Mouse (Mus musculus) forebrain, embryonic 16.5 days (tissue): ENCODE results near the gene BC005537. TPM values are rescaled to one million over a fixed set of nuclear protein-coding genes. Genes with fewer than 3 reads are reported as not detected.

Experiments used
- ATAC-seq: fragments of 200-750 bp; cut with Nextera tagmentation; 2 replicates; pipeline ENCODE4 v1.8.0; 2017; ENCODE audit warnings: mild to moderate bottlenecking, moderate library complexity
- H3K27ac ChIP-seq: fragments of 300-500 bp; sonication (generic); 2 replicates; pipeline ENCODE4 v1.5.1; 2014; ENCODE audit warnings: low read length, control low read depth
- H3K27me3 ChIP-seq: fragments of 300-500 bp; sonication (generic); replicated peaks from 2 replicates; pipeline ENCODE4 v1.6.1; 2014; ENCODE audit warnings: low read length; ENCODE audit not compliant: control insufficient read depth, insufficient read depth
- H3K36me3 ChIP-seq: fragments of 300-500 bp; sonication (generic); 2 replicates; pipeline ENCODE4 v1.6.1; 2014; ENCODE audit not compliant: control insufficient read depth, insufficient read depth
- H3K4me1 ChIP-seq: fragments of 300-500 bp; sonication (generic); replicated peaks from 2 replicates; pipeline ENCODE4 v1.6.1; 2014; ENCODE audit warnings: low read length; ENCODE audit not compliant: control insufficient read depth, insufficient read depth
- H3K4me2 ChIP-seq: fragments of 300-500 bp; sonication (generic); 2 replicates; pipeline ENCODE4 v1.6.1; 2014; ENCODE audit warnings: mild to moderate bottlenecking, low read length, control low read depth
- H3K4me3 ChIP-seq: fragments of 300-500 bp; sonication (generic); replicated peaks from 2 replicates; pipeline ENCODE4 v1.5.1; 2014; ENCODE audit warnings: mild to moderate bottlenecking, low read length, control low read depth
- H3K9ac ChIP-seq: fragments of 300-500 bp; sonication (generic); replicated peaks from 2 replicates; pipeline ENCODE4 v1.6.1; 2014; ENCODE audit warnings: low read depth, low read length, control low read depth
- H3K9me3 ChIP-seq: fragments of 300-500 bp; sonication (generic); 2 replicates; pipeline ENCODE4 v1.6.1; 2016; ENCODE audit warnings: low read length; ENCODE audit not compliant: control insufficient read depth
- WGBS: fragments of 180-500 bp; shearing (Covaris S2); extraction: QIAGEN DNeasy Blood & Tissue Kit; methylation state at CpG from one replicate; pipeline ENCODE4 v1.1.7; 2014; 5-methylcytosine and 5-hydroxymethylcytosine counted together
- polyA plus RNA-seq: library from polyadenylated mRNA; unstranded; fragments of >200 nt; fragmentation: Nextera tagmentation; extraction: Ambion mirVana; gene quantifications from 2 replicates; pipeline ENCODE4 v1.2.1, GENCODE M21; 2015

Gene BC005537
- polyA plus RNA-seq, 1 experiment from 2014 or later, result 26.8 TPM

- no peaks in the 10 kb centered on the region for H3K4me1 ChIP-seq
- no peak for ATAC-seq
- H3K27me3 ChIP-seq, result no peaks in the 10 kb centered on the region
- no peak overlapping the region for H3K9ac ChIP-seq
- WGBS, result 88% methylated on average over 1 of the region's 1 CpGs
- H3K9me3 ChIP-seq, result no peaks in the 10 kb centered on the region
- no peak overlapping the region for H3K27ac ChIP-seq
- H3K4me3 ChIP-seq, result no peak overlapping the region
- H3K36me3 ChIP-seq, result peaks cover 39% of the 10 kb centered on the region
- H3K4me2 ChIP-seq, result no peak overlapping the region
Observed at GRCm38 (mm10) chr13:24814616-24815015, 13.2 kb downstream of the BC005537 start.

GRCm38 (mm10) chr13:24816125-24817092 is 15.0 kb downstream of the BC005537 start:
- Histone ChIP-seq H3K4me1 (no peaks in the 10 kb centered on the region), H3K4me3 (no peak overlapping the region), H3K27ac (no peak overlapping the region), H3K36me3 (peaks cover 25% of the 10 kb centered on the region), H3K4me2 (no peak overlapping the region), H3K27me3 (no peaks in the 10 kb centered on the region), H3K9me3 (no peaks in the 10 kb centered on the region), H3K9ac (no peak overlapping the region)
- WGBS, result 62% methylated on average over 4 of the region's 4 CpGs
- peak; percentile 62 for ATAC-seq

GRCm38 (mm10) chr13:24819931-24820330 is 18.5 kb downstream of the BC005537 start:
- no peaks in the 10 kb centered on the region for H3K4me1 ChIP-seq
- H3K27ac ChIP-seq, result no peak overlapping the region
- no peak overlapping the region for H3K9ac ChIP-seq
- 85% methylated on average over 1 of the region's 1 CpGs for WGBS
- no peaks in the 10 kb centered on the region for H3K27me3 ChIP-seq
- ATAC-seq, result no peak
- H3K9me3 ChIP-seq, result no peaks in the 10 kb centered on the region
- H3K36me3 ChIP-seq, result peaks cover 4% of the 10 kb centered on the region; the same call in 1 of the 2 replicates
- H3K4me2 ChIP-seq, result no peak overlapping the region
- H3K4me3 ChIP-seq, result no peak overlapping the region

GRCm38 (mm10) chr13:24822663-24823343 is 21.3 kb downstream of the BC005537 start:
- Histone ChIP-seq H3K9ac (no peak overlapping the region), H3K9me3 (no peaks in the 10 kb centered on the region), H3K27ac (no peak overlapping the region), H3K4me3 (no peak overlapping the region), H3K27me3 (no peaks in the 10 kb centered on the region), H3K4me2 (no peak overlapping the region), H3K4me1 (no peaks in the 10 kb centered on the region), H3K36me3 (no peaks in the 10 kb centered on the region; the same call in 1 of the 2 replicates)
- WGBS, result 86% methylated on average over 16 of the region's 16 CpGs
- ATAC-seq, result no peak

DNA sequence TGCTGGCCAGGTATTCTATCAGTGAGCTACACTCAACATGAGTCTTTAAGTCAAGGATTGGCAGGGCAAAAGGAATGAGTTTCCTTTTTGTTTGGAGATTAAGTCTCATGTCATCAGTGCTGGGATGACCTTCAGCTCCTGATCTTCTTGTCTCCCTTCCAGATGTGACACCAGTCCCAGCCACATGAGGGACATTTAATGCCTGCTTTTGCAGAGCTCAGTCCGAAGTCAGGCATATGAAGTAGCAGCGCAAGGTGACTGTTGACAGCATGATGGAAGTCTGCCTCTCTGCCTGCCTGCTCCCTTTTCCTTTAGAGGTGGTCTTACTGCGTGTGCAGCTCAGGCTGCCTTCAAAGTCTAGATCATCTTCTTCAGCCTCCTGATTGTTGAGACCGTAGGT is 23.2 kb downstream of the BC005537 start:
- Histone ChIP-seq H3K4me2 (no peak overlapping the region), H3K9ac (no peak overlapping the region), H3K9me3 (no peaks in the 10 kb centered on the region), H3K36me3 (no peaks in the 10 kb centered on the region), H3K4me1 (no peaks in the 10 kb centered on the region), H3K27ac (no peak overlapping the region), H3K4me3 (no peak overlapping the region), H3K27me3 (no peaks in the 10 kb centered on the region)
- no peak for ATAC-seq
- WGBS, result 93% methylated on average over 4 of the region's 4 CpGs

GRCm38 (mm10) chr13:24825587-24825986 is 24.1 kb downstream of the BC005537 start:
- Histone ChIP-seq H3K9me3 (no peaks in the 10 kb centered on the region), H3K9ac (no peak overlapping the region), H3K4me1 (peaks cover 1% of the 10 kb centered on the region), H3K36me3 (no peaks in the 10 kb centered on the region), H3K4me2 (no peak overlapping the region), H3K4me3 (no peak overlapping the region), H3K27me3 (no peaks in the 10 kb centered on the region), H3K27ac (no peak overlapping the region)
- WGBS, result 92% methylated on average over 4 of the region's 4 CpGs
- no peak for ATAC-seq

- no peaks in the 10 kb centered on the region for H3K27me3 ChIP-seq
- no peak overlapping the region for H3K4me2 ChIP-seq
- H3K27ac ChIP-seq, result no peak overlapping the region
- H3K9me3 ChIP-seq, result no peaks in the 10 kb centered on the region
- no peaks in the 10 kb centered on the region for H3K36me3 ChIP-seq
- peaks cover 4% of the 10 kb centered on the region for H3K4me1 ChIP-seq
- no peak overlapping the region for H3K9ac ChIP-seq
- WGBS, result 88% methylated on average over 7 of the region's 7 CpGs
- no peak overlapping the region for H3K4me3 ChIP-seq
- no peak for ATAC-seq
Observed at GRCm38 (mm10) chr13:24826116-24826515, 24.7 kb downstream of the BC005537 start.

DNA sequence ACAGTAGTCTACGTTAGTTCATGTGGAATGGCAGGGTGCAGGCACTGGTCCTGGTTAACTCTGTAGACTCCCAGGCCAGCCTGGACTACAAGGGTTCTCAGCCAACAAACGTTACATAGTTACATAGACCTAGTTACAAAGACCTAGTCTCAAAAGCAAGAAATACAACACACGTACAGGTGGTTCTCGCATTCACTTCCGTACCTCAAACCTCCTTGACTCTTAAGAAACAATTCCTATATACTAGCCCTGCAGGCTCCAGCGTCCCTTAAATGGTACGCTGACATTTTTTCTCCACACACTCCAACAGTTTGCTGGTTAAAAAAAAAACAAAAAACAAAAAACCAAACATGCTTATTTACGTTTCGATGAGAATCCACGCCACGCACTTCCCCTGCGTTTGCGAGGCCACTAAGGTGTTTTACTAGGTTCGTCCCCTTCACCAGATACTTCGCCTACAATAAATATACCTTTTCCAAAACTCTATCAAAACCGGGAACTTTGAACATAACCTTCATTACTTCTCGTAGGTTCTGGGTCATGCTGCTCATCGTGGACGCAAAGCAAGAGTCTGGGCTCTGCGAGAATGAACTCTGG is 29.4 kb downstream of the BC005537 start:
- Histone ChIP-seq H3K4me3 (peak overlapping the region; percentile 65), H3K9me3 (no peaks in the 10 kb centered on the region), H3K9ac (peak overlapping the region; percentile 65), H3K4me2 (peak overlapping the region; percentile 82), H3K36me3 (no peaks in the 10 kb centered on the region), H3K4me1 (peaks cover 22% of the 10 kb centered on the region), H3K27me3 (no peaks in the 10 kb centered on the region), H3K27ac (peak overlapping the region; percentile 50)
- 2% methylated on average over 20 of the region's 20 CpGs for WGBS
- ATAC-seq, result no peak
